Mouse (Mus musculus) hindbrain, postnatal 0 days (tissue): Measurements from ENCODE around the gene Nono. TPM values are rescaled to one million over a fixed set of nuclear protein-coding genes. Genes with fewer than 3 reads are reported as not detected.

Source experiments
- ATAC-seq: fragments of 200-750 bp; cut with Nextera tagmentation; 2 replicates; pipeline ENCODE4 v1.8.0; 2017; ENCODE audit warnings: mild to moderate bottlenecking, moderate TSS enrichment, moderate library complexity
- DNase-seq: peaks from one replicate; pipeline ENCODE4 v3.0.0-alpha.2; 2015; ENCODE audit warnings: low spot score
- H3K27ac ChIP-seq: fragments of 300-500 bp; sonication (generic); 2 replicates; pipeline ENCODE4 v1.5.1; 2014; ENCODE audit warnings: mild to moderate bottlenecking
- H3K27me3 ChIP-seq: fragments of 300-500 bp; sonication (generic); 2 replicates; pipeline ENCODE4 v1.6.1; 2014; ENCODE audit warnings: low read length, mixed read lengths; ENCODE audit not compliant: insufficient read depth
- H3K36me3 ChIP-seq: fragments of 300-500 bp; sonication (generic); 2 replicates; pipeline ENCODE4 v1.6.1; 2014; ENCODE audit warnings: low read length, mixed read lengths; ENCODE audit not compliant: insufficient read depth
- H3K4me1 ChIP-seq: fragments of 300-500 bp; sonication (generic); 2 replicates; pipeline ENCODE4 v1.6.1; 2014; ENCODE audit warnings: antibody characterized with exemption, low read length, mixed read lengths; ENCODE audit not compliant: insufficient read depth
- H3K4me2 ChIP-seq: fragments of 300-500 bp; sonication (generic); 2 replicates; pipeline ENCODE4 v1.6.1; 2014; ENCODE audit warnings: low read depth, mild to moderate bottlenecking, low read length, moderate library complexity, mixed read lengths
- H3K4me3 ChIP-seq: fragments of 300-500 bp; sonication (generic); 2 replicates; pipeline ENCODE4 v1.5.1; 2014; ENCODE audit warnings: low read length
- H3K9ac ChIP-seq: fragments of 300-500 bp; sonication (generic); replicated peaks from 2 replicates; pipeline ENCODE4 v1.6.1; 2014; ENCODE audit warnings: mild to moderate bottlenecking, low read length, moderate library complexity, mixed read lengths
- H3K9me3 ChIP-seq: fragments of 300-500 bp; sonication (generic); 2 replicates; pipeline ENCODE4 v1.6.1; 2016; ENCODE audit warnings: low read length, mixed read lengths
- CTCF ChIP-seq: IDR thresholded peaks from 2 replicates; pipeline ENCODE4 v1.5.1; 2016; ENCODE audit warnings: antibody characterized with exemption, control low read depth, low read depth
- WGBS: fragments of 180-500 bp; shearing (Covaris S2); extraction: QIAGEN DNeasy Blood & Tissue Kit; methylation state at CpG from one replicate; pipeline ENCODE4 v1.1.7; 2014; 5-methylcytosine and 5-hydroxymethylcytosine counted together
- polyA plus RNA-seq: library from polyadenylated mRNA; unstranded; fragments of >200 nt; fragmentation: Nextera tagmentation; extraction: Ambion mirVana; gene quantifications from 2 replicates; pipeline ENCODE4 v1.2.1, GENCODE M21; 2015
- total RNA-seq: library from RNA; depleted of rRNA; stranded (reverse); fragments of >200 nt; gene quantifications from 2 replicates; pipeline ENCODE4 v1.2.3, GENCODE M21; 2014

The Nono gene
- total and polyA plus RNA-seq, 2 experiments from 2014 or later: 189 to 201 TPM

DNA sequence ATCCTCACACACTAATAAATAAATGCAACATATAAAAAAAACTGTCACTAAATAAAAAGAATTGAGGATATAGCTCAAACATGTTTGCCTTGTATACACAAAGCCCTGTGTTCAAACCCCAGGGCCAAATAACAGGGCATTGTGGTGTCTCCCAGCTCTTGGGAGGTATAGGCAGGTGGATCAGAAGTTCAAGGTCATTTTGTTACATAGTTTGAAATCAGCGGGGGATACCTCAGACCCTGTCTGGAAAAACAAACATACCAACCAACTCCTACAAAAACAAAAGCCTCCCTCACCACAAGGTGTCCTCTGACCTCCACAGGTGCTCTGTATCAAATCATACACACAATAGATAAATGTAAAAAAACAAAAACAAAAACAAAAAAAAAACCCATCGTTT, 34.8 kb upstream of the Nono start:
- ATAC-seq: no peak
- no peaks in the 10 kb centered on the region for H3K4me1 ChIP-seq
- TF ChIP-seq CTCF: no peak
- no peaks in the 10 kb centered on the region for H3K27me3 ChIP-seq
- no peaks in the 10 kb centered on the region for H3K9me3 ChIP-seq
- 65% methylated on average over 2 of the region's 2 CpGs for WGBS
- H3K9ac ChIP-seq: no peak overlapping the region
- H3K4me2 ChIP-seq: no peak overlapping the region
- no peak overlapping the region for H3K27ac ChIP-seq
- H3K4me3 ChIP-seq: no peak overlapping the region
- no peak for DNase-seq
- H3K36me3 ChIP-seq: no peaks in the 10 kb centered on the region

DNA sequence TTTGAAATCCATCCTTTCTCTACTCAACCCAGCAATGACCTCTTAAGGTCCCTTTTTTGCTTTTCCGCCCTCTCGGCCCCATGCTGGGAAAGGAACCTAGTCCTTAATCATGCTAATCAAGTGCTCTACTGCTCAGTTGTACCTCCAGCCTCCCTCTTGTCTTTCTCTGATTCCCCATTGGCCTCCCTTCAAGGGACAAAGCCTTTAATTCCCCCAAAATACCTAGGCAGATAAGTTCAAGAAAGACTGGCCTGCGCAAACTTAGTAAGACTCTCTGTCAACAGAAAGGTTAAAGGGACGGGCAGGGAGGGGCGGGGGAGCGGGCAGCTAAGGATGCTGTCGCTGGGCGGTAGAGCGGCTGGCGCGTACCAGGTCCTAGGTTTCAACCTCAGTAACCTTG, 32.7 kb upstream of the Nono start:
- DNase-seq (no peak), ATAC-seq (no peak)
- Histone ChIP-seq H3K36me3 (no peaks in the 10 kb centered on the region), H3K4me2 (no peak overlapping the region), H3K9me3 (no peaks in the 10 kb centered on the region), H3K4me1 (no peaks in the 10 kb centered on the region), H3K27ac (no peak overlapping the region), H3K27me3 (no peaks in the 10 kb centered on the region), H3K4me3 (no peak overlapping the region), H3K9ac (no peak overlapping the region)
- no peak for TF ChIP-seq CTCF
- WGBS: 32% methylated on average over 11 of the region's 11 CpGs

DNA sequence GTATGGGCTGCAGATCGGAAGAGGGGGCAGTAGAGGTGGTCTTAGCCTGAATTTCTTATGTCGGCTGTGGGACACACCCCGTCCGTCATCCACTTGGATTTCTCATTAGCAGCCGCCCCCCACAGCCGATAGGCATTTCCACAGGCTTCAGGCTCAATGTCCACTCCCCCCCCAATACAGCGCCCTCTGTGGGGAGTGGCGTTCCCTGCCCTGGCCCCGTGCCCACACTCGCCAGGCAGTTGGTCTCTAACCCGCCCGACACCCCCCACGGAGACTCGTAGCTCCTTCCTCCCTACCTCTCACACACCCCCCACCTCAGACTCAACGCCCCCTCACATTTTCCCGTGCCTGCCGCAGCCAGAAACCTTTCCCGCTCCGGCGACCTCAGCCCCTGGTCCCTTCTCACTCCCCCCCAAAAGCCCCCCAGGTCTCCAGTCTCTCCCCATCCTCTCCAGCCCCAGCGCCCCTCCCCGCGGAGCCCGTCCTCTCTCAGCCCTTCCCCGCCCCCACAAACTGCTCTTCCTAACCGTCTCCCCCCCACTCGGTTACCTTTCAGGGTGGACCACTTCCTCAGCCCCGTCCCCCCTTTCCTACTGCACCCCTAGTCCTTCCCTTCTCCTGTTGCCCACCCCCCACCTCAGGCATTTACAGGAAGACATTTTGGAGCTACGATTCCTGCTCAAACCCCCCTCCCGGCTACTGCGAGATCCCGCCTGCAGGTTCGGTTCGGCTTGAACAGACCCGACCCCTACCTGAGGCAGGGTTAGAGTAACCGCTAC, 10.0 kb upstream of the Nono start:
- DNase-seq (peak; percentile 70), ATAC-seq (peak; percentile 19; the same call in 1 of the 2 replicates)
- H3K9ac ChIP-seq: peak overlapping the region; percentile 67
- peak; percentile 59 for TF ChIP-seq CTCF
- 39% methylated on average over 33 of the region's 36 CpGs for WGBS
- no peaks in the 10 kb centered on the region for H3K27me3 ChIP-seq
- peak overlapping the region; percentile 54 for H3K4me2 ChIP-seq
- peak overlapping the region; percentile 87 for H3K27ac ChIP-seq
- no peaks in the 10 kb centered on the region for H3K36me3 ChIP-seq
- H3K9me3 ChIP-seq: no peaks in the 10 kb centered on the region
- H3K4me1 ChIP-seq: no peaks in the 10 kb centered on the region
- H3K4me3 ChIP-seq: peak overlapping the region; percentile 57

DNA sequence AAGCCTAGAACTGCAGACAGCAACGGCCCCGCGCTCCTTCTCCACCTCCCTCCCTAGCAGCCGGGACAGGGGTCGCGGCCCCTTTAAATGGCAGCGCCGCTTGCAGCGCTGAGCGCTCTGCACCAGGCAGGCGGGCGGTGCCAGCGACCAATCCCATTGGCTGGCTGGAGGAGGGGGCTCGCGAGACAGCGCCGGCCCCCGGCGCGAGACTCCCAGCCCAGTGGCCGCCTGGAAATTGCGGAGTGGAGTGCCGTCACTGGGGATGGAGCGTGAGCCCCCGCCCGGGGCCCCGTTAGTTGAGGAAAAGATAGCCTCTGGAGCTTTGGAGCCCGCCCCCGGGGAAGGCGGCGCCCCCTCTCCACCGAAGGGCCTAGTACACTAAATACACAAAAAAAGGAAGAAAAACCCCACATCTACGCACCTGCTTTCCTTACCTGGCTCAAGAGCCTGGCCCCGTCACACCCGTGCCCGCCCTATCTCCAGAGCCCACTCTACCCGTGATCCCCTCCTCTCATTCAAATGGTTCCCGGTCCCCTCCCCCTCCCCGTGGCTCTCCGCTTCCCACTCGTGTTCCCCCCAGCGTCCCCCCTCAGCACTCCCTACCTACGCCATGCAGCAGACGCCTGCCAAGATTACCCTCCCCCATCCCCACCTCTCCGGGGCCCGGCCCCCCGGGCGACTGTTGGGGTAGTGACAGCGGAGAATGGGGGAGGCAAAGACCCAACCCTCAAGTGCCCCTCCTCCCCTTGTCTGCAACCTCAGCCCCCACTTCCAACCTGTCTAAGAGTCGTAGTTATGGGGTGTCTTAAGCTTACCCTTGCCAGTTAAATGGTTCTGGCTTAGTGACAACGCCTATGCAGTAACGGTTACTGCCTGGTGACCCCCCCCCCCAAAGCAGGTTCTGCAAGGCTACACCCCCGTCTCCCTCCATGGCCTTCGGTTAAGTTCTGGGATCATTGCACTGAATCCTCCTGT, 9.1 kb upstream of the Nono start:
- no peak for TF ChIP-seq CTCF
- peak overlapping the region; percentile 67 for H3K9ac ChIP-seq
- WGBS: 29% methylated on average over 54 of the region's 54 CpGs
- peak; percentile 94 for DNase-seq
- peak overlapping the region; percentile 87 for H3K27ac ChIP-seq
- ATAC-seq: peak; percentile 95
- no peaks in the 10 kb centered on the region for H3K9me3 ChIP-seq
- peak overlapping the region; percentile 55 for H3K4me2 ChIP-seq
- H3K27me3 ChIP-seq: no peaks in the 10 kb centered on the region
- H3K4me1 ChIP-seq: no peaks in the 10 kb centered on the region
- peak overlapping the region; percentile 57 for H3K4me3 ChIP-seq
- H3K36me3 ChIP-seq: no peaks in the 10 kb centered on the region

DNA sequence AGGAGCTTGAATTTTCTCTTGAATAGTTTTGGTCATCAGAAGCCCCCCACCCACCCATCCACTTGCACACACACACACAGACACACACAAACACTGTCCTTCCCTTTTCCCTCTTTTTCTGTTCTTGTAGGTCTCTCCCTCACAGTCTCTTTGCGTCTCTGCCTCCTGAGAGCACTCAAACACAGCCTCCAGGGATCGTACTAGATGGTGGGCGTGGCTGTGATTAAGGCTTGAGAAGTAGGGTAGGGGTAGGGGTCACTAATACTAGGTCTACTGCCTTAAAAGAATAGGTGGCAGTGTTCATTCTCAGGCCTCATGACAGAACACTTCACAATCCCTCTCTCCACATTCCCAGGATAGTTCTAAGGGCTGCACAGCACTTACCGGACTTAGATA, 8.4 kb upstream of the Nono start, which contains the start of gene Zmym3:
TSS of gene Zmym3 (minus strand) at position 150 of the 396 bp plus-strand sequence.
- Histone ChIP-seq H3K4me3 (peak within 1 kb of the TSS; percentile 57), H3K27ac (peak within 1 kb of the TSS; percentile 87), H3K27me3 (no peaks in the 10 kb centered on the region), H3K4me1 (no peaks in the 10 kb centered on the region), H3K4me2 (peak within 1 kb of the TSS; percentile 55), H3K9ac (peak within 1 kb of the TSS; percentile 67), H3K9me3 (no peaks in the 10 kb centered on the region), H3K36me3 (no peaks in the 10 kb centered on the region)
- TF ChIP-seq CTCF: no peak
- ATAC-seq: no peak
- DNase-seq: peak; percentile 9
- WGBS: 35% methylated on average over 4 of the region's 4 CpGs

DNA sequence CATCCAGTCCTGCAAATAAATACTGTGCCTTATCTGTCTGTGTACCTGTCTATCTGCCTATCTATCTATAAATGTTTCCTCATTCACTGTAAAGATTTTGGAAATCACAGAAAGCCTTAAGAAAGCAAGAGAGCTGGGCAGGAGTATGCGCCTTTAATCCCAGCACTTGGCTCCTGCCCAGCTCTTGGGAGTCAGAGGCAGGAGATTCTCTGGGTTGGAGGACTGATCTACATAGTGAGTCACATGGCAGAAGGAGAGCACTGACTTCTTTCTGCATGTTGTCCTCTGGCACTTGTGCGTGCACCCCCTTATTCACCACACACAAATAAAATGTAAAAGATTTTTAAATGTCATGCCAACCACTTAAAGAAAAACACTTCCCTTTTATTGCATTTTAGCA, 5.7 kb upstream of the Nono start:
- Histone ChIP-seq H3K36me3 (no peaks in the 10 kb centered on the region), H3K4me2 (no peak overlapping the region), H3K27ac (no peak overlapping the region), H3K4me3 (no peak overlapping the region), H3K9me3 (no peaks in the 10 kb centered on the region), H3K9ac (no peak overlapping the region), H3K27me3 (no peaks in the 10 kb centered on the region), H3K4me1 (no peaks in the 10 kb centered on the region)
- no peak for DNase-seq
- WGBS: 75% methylated on average over 2 of the region's 2 CpGs
- no peak for ATAC-seq
- no peak for TF ChIP-seq CTCF
